Mouse (Mus musculus): ENCODE measurements around the gene Gpr87. TPM values are rescaled to one million over a fixed set of nuclear protein-coding genes. Genes with fewer than 3 reads are reported as not detected.

Gpr87 gene
- polyA plus RNA-seq, 1 experiment from 2014 or later = 7.4 TPM

DNA sequence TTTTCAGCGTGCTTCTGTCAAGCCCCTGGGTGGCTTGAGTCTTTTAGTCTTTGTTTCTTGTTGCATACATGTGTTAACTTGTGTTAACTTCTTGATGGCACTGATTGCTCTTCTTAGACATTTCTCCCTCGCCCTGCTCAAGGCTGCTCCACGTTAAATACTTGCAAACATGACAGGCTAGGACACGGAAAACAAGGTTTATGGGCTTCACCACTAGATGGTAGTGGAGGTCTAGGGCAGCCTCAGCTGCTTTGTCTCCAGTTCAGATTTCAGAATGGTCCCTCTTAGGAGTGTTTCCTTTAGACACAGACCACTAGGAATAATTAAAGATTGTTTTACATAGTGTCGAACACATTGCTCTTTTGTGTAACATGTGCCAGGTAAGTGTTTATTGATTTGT is 19.7 kb downstream of the Gpr87 start:
- 23% methylated on average over 5 of the region's 5 CpGs for whole genome bisulfite sequencing
- peak; percentile 78 for ATAC-seq (ENCODE audit: low read depth)

DNA sequence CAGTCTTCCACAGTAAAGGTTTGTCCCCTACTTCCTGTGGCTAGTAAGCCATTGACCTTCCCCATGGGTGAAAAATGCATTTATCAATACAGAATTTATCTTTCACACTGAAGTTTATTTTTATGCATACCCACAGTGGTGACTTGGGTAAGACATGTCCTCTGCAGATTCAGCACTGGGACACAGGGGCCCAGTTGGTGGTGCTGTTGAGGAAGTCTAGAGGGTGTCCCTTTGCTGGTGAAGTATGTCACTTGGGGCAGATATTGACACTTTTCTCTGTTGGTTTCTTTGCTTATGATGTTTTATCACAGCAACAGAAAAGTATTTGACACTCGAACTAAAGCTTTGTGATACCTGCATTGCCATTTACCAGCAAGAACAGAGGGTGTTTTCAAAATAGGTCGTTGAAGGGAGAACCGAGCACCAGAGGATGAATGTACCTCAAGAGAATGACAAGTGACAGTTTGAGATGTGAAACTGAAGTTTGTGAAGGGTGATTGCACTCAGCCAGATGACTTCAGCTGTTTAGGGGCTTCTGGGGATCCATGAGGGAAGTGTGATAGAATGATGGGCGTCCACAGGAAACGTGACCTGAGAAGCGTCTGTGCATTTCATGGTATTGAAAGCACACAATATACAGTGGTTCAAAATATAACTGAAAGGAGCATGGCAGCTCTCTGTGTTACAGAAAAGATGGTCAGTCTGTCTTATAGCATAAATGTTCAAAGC is 20.3 kb downstream of the Gpr87 start:
- H3K4me3 ChIP-seq (ENCODE audit: low read depth, low read length) = no peak overlapping the region
- H3K27me3 ChIP-seq (replicated peaks; ENCODE audit: control insufficient read depth, insufficient read depth, low read length) = no peaks in the 10 kb centered on the region
- ATAC-seq (ENCODE audit: low read depth) = no peak
- no peak overlapping the region for H3K9ac ChIP-seq (ENCODE audit: low read depth, low read length)
- H3K4me2 ChIP-seq (ENCODE audit: low read depth, low read length) = no peak overlapping the region
- H3K9me3 ChIP-seq (ENCODE audit: control insufficient read depth, low read length) = no peaks in the 10 kb centered on the region
- H3K4me1 ChIP-seq (ENCODE audit: control insufficient read depth, insufficient read depth, low read length) = no peaks in the 10 kb centered on the region; the same call in 1 of the 2 replicates
- H3K36me3 ChIP-seq (ENCODE audit: control insufficient read depth, insufficient read depth, low read length) = no peaks in the 10 kb centered on the region
- WGBS = 75% methylated on average over 6 of the region's 6 CpGs
- no peak overlapping the region for H3K27ac ChIP-seq (replicated peaks; ENCODE audit: low read depth, low read length)
- no peak for DNase-seq (ENCODE audit: low spot score)

More for the DNA sequence above, 19.7 kb downstream of the Gpr87 start:
- Histone ChIP-seq H3K9me3 (ENCODE audit: control insufficient read depth, low read length) (no peaks in the 10 kb centered on the region), H3K27me3 (replicated peaks; ENCODE audit: control insufficient read depth, insufficient read depth, low read length) (no peaks in the 10 kb centered on the region), H3K27ac (replicated peaks; ENCODE audit: low read depth, low read length) (no peak overlapping the region), H3K4me1 (ENCODE audit: control insufficient read depth, insufficient read depth, low read length) (no peaks in the 10 kb centered on the region; the same call in 1 of the 2 replicates), H3K4me2 (ENCODE audit: low read depth, low read length) (no peak overlapping the region), H3K9ac (ENCODE audit: low read depth, low read length) (no peak overlapping the region), H3K36me3 (ENCODE audit: control insufficient read depth, insufficient read depth, low read length) (no peaks in the 10 kb centered on the region), H3K4me3 (ENCODE audit: low read depth, low read length) (no peak overlapping the region)
- peak; percentile 76 for DNase-seq (ENCODE audit: low spot score)

- 40% methylated on average over 2 of the region's 2 CpGs for WGBS
Observed at GRCm38 (mm10) chr3:59169921-59170627, 24.8 kb downstream of the Gpr87 start.

DNA sequence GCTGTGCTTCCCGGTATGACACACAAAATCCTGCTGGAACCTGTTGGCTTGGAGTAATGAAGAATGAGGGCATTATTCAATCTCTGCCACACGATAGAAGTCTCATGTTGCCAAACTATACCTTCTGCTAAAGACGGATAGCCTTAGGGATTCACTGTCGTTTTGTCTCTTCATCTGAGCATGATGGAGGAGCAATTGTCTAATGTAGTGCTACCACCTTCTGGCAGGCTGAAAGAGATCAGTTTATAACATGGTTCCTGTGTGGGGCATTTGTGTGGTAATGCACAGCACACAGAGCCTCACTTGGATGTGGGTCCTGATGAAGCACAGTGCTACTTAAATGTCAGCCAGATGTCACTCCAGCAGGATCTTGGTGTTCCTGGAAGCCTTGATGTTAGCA is 25.7 kb downstream of the Gpr87 start:
- no peak overlapping the region for H3K4me3 ChIP-seq (ENCODE audit: low read depth, low read length)
- DNase-seq (ENCODE audit: low spot score) = no peak
- no peak overlapping the region for H3K4me2 ChIP-seq (ENCODE audit: low read depth, low read length)
- H3K9ac ChIP-seq (ENCODE audit: low read depth, low read length) = no peak overlapping the region
- ATAC-seq (ENCODE audit: low read depth) = no peak
- no peak overlapping the region for H3K27ac ChIP-seq (replicated peaks; ENCODE audit: low read depth, low read length)
- 57% methylated on average over 4 of the region's 4 CpGs for WGBS
- H3K27me3 ChIP-seq (replicated peaks; ENCODE audit: control insufficient read depth, insufficient read depth, low read length) = no peaks in the 10 kb centered on the region
- no peaks in the 10 kb centered on the region for H3K36me3 ChIP-seq (ENCODE audit: control insufficient read depth, insufficient read depth, low read length)
- no peaks in the 10 kb centered on the region for H3K9me3 ChIP-seq (ENCODE audit: control insufficient read depth, low read length)
- H3K4me1 ChIP-seq (ENCODE audit: control insufficient read depth, insufficient read depth, low read length) = peaks cover 4% of the 10 kb centered on the region; the same call in 1 of the 2 replicates

More at GRCm38 (mm10) chr3:59169921-59170627, 24.8 kb downstream of the Gpr87 start:
- no peaks in the 10 kb centered on the region for H3K9me3 ChIP-seq (ENCODE audit: control insufficient read depth, low read length)
- no peak overlapping the region for H3K4me2 ChIP-seq (ENCODE audit: low read depth, low read length)
- no peak overlapping the region for H3K4me3 ChIP-seq (ENCODE audit: low read depth, low read length)
- peaks cover 4% of the 10 kb centered on the region; the same call in 1 of the 2 replicates for H3K4me1 ChIP-seq (ENCODE audit: control insufficient read depth, insufficient read depth, low read length)
- ATAC-seq (ENCODE audit: low read depth) (no peak), DNase-seq (ENCODE audit: low spot score) (no peak)
- no peak overlapping the region for H3K27ac ChIP-seq (replicated peaks; ENCODE audit: low read depth, low read length)
- no peaks in the 10 kb centered on the region for H3K36me3 ChIP-seq (ENCODE audit: control insufficient read depth, insufficient read depth, low read length)
- no peaks in the 10 kb centered on the region for H3K27me3 ChIP-seq (replicated peaks; ENCODE audit: control insufficient read depth, insufficient read depth, low read length)
- H3K9ac ChIP-seq (ENCODE audit: low read depth, low read length) = no peak overlapping the region

DNA sequence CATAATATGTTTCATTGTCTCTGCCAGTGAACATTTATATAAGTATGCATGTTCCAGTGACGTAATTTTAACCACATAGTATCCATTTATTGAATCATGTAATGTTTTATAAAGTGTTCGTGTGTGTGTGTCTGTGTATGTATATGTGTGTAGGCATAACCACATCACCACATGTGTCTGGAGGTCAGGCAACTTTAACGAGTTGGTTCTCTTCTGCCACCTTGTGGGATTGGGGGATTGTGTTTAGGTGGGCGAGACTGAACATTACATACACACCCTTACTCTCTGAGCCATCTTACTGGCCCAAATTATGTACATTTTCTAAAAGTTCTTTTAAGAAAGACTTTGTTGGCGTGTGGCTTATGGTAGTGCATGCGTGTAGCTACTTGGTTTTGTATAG is 26.4 kb downstream of the Gpr87 start:
- Histone ChIP-seq H3K9ac (ENCODE audit: low read depth, low read length) (no peak overlapping the region), H3K4me3 (ENCODE audit: low read depth, low read length) (no peak overlapping the region), H3K4me2 (ENCODE audit: low read depth, low read length) (no peak overlapping the region), H3K9me3 (ENCODE audit: control insufficient read depth, low read length) (no peaks in the 10 kb centered on the region), H3K27ac (replicated peaks; ENCODE audit: low read depth, low read length) (no peak overlapping the region), H3K36me3 (ENCODE audit: control insufficient read depth, insufficient read depth, low read length) (no peaks in the 10 kb centered on the region), H3K27me3 (replicated peaks; ENCODE audit: control insufficient read depth, insufficient read depth, low read length) (no peaks in the 10 kb centered on the region), H3K4me1 (ENCODE audit: control insufficient read depth, insufficient read depth, low read length) (peaks cover 4% of the 10 kb centered on the region; the same call in 1 of the 2 replicates)
- WGBS = 85% methylated on average over 6 of the region's 6 CpGs
- no peak for DNase-seq (ENCODE audit: low spot score)
- ATAC-seq (ENCODE audit: low read depth) = no peak

DNA sequence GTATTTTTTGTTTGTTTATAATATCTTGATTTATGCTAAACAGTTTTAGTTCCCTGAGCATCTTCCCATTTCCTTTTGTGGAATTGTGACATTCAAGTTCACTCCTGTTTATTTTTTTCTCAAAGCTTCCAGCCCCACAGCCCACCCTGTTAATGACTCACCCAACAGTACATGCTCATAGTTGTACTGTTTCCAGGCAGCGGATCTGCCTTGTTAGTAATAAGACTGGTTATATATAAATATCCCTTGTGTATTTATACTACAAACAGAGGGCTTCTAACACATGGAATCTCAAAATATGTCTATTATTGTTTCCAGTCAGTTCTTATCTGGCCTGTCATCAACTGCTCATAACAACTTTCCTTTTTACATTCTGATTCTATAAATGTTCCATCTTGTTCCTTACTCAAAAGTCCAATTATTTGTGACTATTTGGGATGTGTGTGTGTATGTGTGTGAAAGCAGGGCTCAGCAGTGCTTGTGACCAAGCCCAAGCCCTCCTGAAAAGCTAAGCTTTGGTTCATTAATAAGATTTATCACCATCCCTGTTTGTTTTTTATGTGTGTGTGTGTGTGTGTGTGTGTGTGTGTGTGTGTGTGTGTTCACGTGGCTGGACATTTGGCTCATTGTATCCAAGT is 27.4 kb downstream of the Gpr87 start:
- ATAC-seq (ENCODE audit: low read depth) = no peak
- H3K27ac ChIP-seq (replicated peaks; ENCODE audit: low read depth, low read length) = no peak overlapping the region

GRCm38 (mm10) chr3:59160465-59160864 is 34.4 kb downstream of the Gpr87 start:
- ATAC-seq (ENCODE audit: low read depth) = no peak
- no peak overlapping the region for H3K4me3 ChIP-seq (ENCODE audit: low read depth, low read length)
- no peak overlapping the region for H3K4me2 ChIP-seq (ENCODE audit: low read depth, low read length)
- H3K9ac ChIP-seq (ENCODE audit: low read depth, low read length) = no peak overlapping the region
- H3K36me3 ChIP-seq (ENCODE audit: control insufficient read depth, insufficient read depth, low read length) = no peaks in the 10 kb centered on the region
- no peaks in the 10 kb centered on the region for H3K9me3 ChIP-seq (ENCODE audit: control insufficient read depth, low read length)
- no peak overlapping the region for H3K27ac ChIP-seq (replicated peaks; ENCODE audit: low read depth, low read length)
- no peak for DNase-seq (ENCODE audit: low spot score)
- H3K27me3 ChIP-seq (replicated peaks; ENCODE audit: control insufficient read depth, insufficient read depth, low read length) = no peaks in the 10 kb centered on the region
- no peaks in the 10 kb centered on the region for H3K4me1 ChIP-seq (ENCODE audit: control insufficient read depth, insufficient read depth, low read length)
- WGBS = 82% methylated on average over 1 of the region's 1 CpGs

More for the DNA sequence above, 27.4 kb downstream of the Gpr87 start:
- no peak overlapping the region for H3K4me2 ChIP-seq (ENCODE audit: low read depth, low read length)
- peaks cover 4% of the 10 kb centered on the region; the same call in 1 of the 2 replicates for H3K4me1 ChIP-seq (ENCODE audit: control insufficient read depth, insufficient read depth, low read length)
- H3K9ac ChIP-seq (ENCODE audit: low read depth, low read length) = no peak overlapping the region
- 62% methylated on average over 2 of the region's 2 CpGs for WGBS
- H3K27me3 ChIP-seq (replicated peaks; ENCODE audit: control insufficient read depth, insufficient read depth, low read length) = no peaks in the 10 kb centered on the region
- no peaks in the 10 kb centered on the region for H3K9me3 ChIP-seq (ENCODE audit: control insufficient read depth, low read length)
- peak; percentile 53 for DNase-seq (ENCODE audit: low spot score)
- H3K4me3 ChIP-seq (ENCODE audit: low read depth, low read length) = no peak overlapping the region
- H3K36me3 ChIP-seq (ENCODE audit: control insufficient read depth, insufficient read depth, low read length) = no peaks in the 10 kb centered on the region

GRCm38 (mm10) chr3:59157048-59157447 is 37.9 kb downstream of the Gpr87 start:
- no peak overlapping the region for H3K27ac ChIP-seq (replicated peaks; ENCODE audit: low read depth, low read length)
- no peak overlapping the region for H3K4me2 ChIP-seq (ENCODE audit: low read depth, low read length)
- H3K4me3 ChIP-seq (ENCODE audit: low read depth, low read length) = no peak overlapping the region
- no peaks in the 10 kb centered on the region for H3K27me3 ChIP-seq (replicated peaks; ENCODE audit: control insufficient read depth, insufficient read depth, low read length)
- no peaks in the 10 kb centered on the region for H3K4me1 ChIP-seq (ENCODE audit: control insufficient read depth, insufficient read depth, low read length)
- ATAC-seq (ENCODE audit: low read depth) (no peak), DNase-seq (ENCODE audit: low spot score) (no peak)
- H3K9me3 ChIP-seq (ENCODE audit: control insufficient read depth, low read length) = no peaks in the 10 kb centered on the region
- WGBS = 93% methylated on average over 5 of the region's 5 CpGs
- H3K9ac ChIP-seq (ENCODE audit: low read depth, low read length) = no peak overlapping the region
- H3K36me3 ChIP-seq (ENCODE audit: control insufficient read depth, insufficient read depth, low read length) = no peaks in the 10 kb centered on the region
